Mouse (Mus musculus) spleen, adult 2 months (tissue): ENCODE data around the gene Eif4g1.

ENCODE experiments used
- CTCF ChIP-seq: fragments of 200-500 bp; IDR thresholded peaks from 2 replicates; pipeline ENCODE4 v1.5.1; 2011; ENCODE audit warnings: mild to moderate bottlenecking, inconsistent platforms; ENCODE audit not compliant: insufficient read depth, insufficient read length, insufficient replicate concordance; ENCODE audit errors: extremely low read depth
- POLR2A ChIP-seq: fragments of 200-500 bp; IDR thresholded peaks from 2 replicates; pipeline ENCODE4 v1.6.1; 2011; ENCODE audit warnings: low read depth, low read length, inconsistent platforms

GRCm38 (mm10) chr16:20715161-20715560 lies 47.0 kb downstream of the Eif4g1 start:
- TF ChIP-seq POLR2A (no peak), CTCF (no peak)
